Mouse (Mus musculus) yolk sac, embryonic 10.5 days (tissue): Measurements from ENCODE around the gene Rpl29.
A peak's percentile ranks its signal among the peaks of the same experiment; 100 is the strongest.

Experiments used
- DNase-seq: peaks from one replicate; pipeline ENCODE4 v3.0.0-alpha.2; 2017; ENCODE audit warnings: low spot score

Gene Rpl29

DNA sequence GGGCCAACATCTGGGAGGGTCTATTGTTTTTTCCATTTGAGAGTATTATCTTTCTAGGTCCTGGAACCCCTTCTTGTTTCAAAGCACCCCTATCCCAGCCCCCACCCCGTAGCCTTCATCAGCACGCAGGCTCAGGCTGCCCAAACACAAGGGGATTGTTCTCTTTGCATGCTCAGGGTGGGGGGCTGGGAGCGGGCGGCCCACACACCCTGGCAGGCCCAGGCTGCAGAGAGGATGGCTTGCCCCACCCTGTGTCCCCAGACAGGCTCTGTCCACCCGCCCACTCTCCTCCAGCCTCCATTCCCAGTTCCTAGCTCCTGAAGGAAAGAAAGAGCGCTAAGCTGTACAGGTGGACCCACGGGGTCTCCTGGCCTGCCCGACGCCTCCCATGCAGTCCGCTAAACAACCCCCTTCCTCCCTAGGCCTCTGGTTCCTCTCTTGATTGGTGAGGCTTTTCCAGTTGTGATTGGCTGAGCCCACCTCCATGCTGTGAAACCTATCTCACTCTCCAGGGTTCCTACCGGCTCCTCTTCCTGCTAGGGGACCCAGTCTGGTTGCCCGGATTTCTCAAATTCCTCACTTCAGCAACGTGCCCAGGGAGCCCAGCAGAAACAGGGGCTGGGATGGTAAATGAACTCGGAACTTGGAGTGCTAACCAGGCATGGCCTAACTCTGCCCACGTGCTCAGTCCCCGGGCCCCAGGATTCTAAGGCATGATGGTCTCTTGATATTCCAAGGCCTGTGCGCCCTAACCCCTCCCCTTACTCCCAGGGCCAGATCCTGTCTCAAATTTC is 25.8 kb downstream of the Rpl29 start:
- DNase-seq = peak; percentile 58

DNA sequence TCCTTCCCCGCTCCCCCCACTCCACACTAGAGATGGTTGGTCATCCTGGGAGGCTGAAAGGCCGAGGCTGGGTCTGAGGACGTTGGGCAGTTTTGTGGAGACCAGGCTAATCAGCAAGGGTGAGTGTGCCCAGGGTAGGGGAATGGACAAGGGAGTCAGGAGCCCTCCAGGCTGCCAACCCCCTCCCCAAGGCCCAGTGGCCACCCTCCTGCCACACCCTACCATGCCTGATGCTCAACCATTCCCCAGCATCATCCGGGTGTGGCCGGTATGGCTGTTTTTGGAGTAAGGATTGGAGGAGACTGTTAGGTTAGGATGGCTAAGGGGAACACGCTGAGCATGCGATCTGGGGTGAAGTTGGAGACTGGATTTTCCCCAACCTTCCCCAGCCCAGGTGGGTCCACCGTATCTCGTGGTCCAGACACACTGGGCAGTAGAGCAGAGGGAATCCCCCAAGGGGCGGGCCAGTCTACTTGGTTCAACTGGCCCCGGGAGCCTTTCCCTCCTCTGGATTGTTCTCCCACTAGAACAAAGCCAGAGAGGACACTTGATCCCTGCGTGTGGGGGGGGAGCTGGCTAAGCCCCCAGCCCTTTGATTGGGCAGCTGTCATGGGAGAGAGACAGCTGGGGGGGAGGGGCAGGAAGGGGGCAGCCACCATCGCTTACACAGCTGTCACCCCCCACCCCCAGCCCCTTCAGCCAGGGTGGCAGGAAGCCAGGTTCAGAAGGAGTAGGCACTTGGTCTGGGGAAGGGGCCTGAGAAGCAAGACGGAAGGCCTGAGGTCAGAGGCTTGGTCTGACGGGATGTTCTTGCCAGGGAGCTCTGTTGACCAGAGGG is 27.3 kb downstream of the Rpl29 start:
- no peak for DNase-seq

DNA sequence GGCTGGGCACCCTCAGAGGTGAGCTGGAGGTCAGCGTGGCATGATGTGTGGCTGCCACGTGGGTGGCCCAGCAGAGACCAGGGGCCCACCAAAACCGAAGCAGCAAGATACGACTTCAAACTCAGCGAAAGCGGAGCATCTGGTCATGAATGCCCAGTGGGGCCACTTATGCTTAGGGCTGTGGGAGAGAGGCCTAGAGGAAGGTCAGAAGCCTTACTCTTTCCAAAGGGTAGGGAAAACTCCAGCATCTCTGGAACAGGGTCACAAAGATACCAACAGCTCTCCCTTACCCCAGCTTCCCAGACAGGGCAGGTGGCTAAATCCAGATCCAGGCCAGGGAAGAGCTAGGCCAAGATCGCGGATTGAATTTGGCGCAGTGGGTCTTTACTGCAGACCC is 27.9 kb downstream of the Rpl29 start:
- no peak for DNase-seq

DNA sequence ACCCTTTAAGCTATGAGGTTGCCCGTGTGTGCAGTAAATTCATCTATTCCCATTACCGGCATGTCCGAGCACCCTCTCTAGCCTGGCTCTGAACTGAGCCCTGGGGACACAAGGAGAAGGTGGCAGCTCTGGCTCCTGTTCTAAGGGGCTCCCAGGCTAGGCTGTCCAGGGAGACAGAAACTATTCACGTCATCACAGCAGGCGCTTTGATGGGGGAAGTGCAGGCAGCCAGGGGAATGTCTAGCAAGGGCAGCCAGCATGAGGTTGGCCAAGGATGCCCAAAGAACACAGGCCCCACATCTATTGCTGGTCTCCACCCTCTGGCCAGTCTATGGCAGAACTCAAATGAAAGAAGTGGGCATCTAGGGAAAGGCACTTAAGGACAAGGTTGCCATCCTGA is 28.7 kb downstream of the Rpl29 start:
- DNase-seq = no peak

DNA sequence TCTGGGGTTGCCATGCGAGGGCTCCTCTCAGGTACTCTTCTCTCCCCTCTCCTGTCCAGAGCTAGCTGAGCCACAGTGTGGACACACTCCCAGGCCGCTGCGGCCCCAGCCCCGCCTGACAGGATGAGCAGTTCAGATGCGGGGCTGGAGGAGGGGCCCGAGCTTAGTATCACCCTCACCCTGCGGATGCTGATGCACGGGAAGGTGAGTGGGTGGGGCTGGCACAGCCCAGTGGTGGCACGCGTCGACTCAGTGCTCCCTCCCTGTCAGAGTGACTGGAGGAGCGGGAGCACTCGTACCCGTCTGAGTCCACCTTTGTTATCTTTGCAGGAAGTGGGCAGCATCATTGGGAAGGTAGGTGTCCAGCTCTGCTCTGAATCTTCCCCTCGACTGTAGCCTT is 30.7 kb downstream of the Rpl29 start:
- DNase-seq = no peak

DNA sequence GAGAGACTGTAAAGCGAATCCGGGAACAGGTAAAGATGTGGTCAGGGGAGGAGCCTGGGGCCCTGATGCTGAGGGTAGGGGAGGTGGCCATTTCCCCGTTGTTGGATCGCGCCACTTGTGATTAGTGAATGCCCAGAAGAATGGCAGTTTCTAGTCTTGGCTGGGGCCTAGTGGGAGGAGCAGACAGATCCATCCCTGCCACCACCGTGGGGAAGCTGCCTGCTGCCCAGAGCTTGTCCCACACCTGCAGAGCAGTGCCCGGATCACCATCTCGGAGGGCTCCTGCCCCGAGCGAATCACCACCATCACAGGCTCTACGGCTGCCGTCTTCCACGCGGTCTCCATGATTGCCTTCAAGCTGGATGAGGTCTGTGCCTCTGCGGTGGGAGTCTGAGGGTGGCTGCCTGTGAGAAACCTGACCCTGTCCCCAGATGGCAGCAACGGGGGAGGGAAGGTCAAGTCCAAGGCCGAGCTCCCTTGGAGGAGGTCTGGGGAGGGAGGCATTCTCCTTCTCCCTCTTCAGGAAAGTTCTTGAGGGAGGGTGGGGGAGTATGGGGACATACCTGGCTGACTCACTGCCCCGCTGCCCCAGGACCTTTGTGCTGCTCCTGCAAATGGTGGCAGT is 31.3 kb downstream of the Rpl29 start:
- no peak for DNase-seq

DNA sequence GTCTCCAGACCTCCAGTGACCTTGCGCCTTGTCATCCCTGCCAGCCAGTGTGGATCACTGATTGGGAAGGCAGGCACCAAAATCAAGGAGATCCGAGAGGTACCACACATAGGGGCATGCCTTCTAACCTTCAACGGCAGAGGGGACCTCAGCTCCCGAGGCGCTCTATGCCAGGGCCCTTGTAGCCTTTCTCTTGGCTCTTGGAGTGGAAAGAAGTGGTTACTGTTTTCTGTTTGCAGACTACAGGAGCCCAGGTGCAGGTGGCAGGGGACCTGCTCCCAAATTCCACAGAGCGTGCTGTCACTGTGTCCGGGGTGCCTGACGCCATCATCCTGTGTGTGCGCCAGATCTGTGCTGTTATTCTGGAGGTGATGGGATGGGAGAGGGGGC is 31.8 kb downstream of the Rpl29 start:
- no peak for DNase-seq

DNA sequence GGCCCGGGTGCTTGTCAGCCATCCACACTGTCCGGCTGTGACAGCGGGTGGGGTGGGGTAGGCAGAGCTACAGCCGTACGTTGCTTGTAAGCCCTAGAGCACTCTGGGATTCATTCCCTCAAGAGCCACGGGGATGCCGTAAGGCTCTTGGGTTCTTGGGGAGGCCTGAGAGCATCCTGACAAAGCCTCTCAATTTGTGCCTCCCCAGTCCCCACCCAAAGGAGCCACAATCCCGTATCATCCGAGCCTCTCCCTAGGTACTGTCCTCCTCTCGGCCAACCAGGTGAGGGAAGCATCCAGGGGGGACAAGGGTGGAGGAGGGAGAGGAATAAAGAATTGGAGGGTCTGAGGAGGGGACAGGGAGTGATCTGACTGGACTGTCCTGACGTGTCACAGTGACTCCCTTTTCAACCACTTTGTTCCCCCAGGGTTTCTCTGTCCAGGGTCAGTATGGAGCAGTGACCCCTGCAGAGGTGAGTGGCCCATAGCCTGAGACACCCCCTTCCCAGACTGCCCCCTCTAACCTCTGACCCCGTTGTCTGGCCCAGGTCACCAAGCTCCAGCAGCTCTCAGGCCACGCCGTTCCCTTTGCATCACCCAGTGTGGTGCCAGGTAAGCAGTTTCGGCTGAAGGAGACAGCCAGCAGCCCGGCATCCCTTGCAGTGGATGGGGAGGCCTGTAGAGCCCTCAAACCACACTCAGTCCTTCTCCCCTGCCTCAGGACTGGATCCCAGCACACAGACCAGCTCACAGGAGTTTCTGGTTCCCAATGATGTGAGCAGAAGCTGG is 32.6 kb downstream of the Rpl29 start:
- no peak for DNase-seq

DNA sequence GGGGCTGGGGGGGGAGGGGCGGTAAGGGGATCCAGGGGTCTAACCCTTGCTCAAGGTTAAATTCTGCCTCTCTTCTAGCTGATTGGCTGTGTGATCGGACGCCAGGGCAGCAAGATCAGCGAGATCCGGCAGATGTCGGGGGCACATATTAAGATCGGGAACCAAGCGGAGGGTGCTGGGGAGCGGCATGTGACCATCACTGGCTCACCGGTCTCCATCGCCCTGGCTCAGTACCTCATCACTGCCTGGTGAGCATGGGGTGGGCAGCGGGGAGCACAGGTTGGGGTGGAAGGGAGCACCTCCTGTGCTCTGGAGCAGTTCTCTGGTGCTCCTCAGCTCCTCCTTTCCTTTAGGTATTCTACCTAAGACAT is 33.2 kb downstream of the Rpl29 start:
- no peak for DNase-seq

DNA sequence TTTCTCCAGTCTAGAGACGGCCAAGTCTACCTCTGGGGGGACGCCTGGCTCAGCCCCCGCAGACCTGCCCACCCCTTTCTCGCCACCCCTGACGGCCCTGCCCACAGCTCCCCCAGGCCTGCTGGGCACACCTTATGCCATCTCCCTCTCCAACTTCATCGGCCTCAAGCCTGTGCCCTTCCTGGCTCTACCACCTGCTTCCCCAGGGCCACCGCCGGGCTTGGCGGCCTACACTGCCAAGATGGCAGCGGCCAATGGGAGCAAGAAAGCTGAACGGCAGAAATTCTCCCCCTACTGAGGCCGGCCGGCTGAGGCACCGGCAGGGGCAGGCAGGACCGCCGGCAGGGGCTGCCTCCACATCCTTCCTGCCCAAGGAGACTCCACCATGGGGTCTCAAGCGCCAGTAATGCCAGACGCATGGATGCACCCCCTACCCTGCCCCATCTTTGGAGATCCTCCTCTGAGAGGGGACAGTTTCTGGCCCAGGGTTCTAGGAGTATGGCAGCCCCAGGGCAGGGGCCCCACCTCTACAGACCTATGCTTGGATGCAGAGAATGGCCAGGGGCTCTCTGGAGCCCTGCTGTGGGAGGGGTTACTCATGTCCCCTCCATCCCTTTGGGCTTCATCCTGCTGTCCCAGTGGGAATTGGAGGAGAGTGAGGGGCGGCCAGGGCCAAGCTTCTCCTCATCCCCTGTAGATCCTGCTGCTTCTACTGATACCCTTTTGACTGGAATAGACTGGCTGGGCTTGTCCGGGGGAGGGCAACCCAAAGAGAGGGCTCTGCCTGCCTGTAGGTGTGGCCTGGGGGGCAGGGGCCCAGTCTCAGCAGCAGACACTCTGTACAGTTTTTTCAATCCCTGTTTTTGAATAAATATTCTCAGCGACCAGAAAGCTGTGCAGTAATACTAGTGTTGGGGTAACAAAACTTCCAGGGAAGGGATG is 34.1 kb downstream of the Rpl29 start:
- no peak for DNase-seq

DNA sequence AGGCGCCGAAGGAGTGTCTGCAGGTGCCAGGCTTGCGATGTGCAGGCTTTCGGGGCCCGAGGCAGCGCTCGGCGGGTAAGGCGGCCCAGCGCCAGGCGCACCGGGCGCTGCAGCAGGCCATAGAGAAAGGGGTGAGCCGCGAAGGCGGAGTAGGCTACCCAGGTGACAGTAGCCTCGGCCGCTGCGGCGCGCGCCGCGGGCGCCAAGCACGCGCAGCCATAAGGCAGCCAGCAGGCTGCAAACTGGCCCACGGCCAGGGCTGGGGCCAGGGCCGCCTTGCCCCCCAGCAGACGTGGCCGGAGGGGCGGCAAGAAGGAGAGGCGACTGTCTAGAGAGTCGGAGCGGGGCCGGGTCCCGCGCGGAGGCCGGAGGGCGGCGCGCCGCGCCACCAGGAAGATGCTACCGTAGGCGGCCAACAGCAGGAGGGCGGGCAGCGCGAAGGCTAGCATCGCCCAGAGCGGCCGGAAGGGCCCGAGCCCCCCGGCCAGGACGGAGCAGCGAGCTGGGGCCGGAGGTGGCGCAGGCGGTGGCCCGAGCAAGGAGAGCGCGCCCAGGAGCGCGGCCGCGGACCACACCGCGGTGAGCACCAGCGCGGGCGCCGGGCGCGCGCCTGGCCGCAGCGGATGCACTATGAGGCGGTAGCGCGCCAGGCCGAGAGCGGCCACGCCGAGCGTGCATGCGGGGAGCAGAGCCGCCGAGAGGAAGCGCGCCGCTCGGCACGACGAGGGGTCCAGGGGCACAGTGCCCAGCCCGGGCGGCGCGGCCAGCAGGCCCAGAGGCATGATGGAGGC is 35.7 kb downstream of the Rpl29 start:
- peak; percentile 49 for DNase-seq

DNA sequence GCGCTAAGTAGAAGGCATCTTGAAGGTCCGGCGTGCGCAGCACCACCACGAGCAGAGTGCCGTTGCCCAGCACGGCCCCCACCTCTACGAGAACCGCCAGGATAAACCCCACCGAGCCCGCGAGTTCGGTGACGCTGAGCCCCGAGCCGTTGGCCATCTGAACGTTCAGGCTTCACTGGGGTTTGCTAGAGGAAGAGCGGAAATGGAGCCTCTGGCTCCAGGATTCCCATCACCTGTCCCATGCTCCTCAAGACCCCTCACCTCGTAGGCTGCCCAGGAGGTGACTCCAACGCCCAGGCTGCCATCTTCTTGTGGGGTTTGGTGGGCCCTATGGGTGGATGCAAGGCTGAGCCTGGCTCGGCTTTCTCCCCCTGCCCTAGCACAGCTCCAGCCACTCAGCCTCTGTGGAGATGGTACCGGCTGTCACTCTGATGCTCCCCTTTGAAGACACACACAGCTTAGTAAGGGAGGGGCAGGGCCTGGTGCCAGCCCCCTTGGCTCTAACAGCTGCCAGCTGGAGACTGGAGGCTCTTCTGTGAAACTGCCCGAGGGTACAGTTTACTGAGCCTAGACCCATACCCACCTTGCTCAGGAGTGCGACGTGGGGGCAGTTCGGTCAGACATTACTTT is 36.4 kb downstream of the Rpl29 start, which contains the start of gene Gpr62:
Gene Gpr62, minus strand, starts transcription at position 368 of the 630 bp plus-strand sequence.
- no peak for DNase-seq

DNA sequence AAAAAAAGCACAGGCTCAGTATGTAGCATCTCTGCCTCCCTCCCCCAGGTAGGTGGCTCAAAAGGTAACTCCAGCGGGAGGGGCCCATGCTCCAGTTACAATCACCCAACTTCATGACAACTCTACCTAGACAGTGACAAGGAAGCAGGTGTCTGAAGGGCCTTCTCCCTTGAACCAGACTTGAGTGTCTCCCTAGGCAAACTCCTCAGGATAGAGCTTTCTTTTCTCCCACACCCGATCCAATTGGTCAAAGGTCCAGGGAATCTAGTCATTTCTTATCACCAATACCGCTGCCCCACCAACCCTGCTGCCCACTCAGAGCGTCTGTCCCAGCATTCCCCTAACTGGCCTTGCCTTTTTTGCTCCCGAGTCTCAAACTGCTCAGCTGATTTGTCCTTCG is 37.5 kb downstream of the Rpl29 start:
- DNase-seq = no peak

DNA sequence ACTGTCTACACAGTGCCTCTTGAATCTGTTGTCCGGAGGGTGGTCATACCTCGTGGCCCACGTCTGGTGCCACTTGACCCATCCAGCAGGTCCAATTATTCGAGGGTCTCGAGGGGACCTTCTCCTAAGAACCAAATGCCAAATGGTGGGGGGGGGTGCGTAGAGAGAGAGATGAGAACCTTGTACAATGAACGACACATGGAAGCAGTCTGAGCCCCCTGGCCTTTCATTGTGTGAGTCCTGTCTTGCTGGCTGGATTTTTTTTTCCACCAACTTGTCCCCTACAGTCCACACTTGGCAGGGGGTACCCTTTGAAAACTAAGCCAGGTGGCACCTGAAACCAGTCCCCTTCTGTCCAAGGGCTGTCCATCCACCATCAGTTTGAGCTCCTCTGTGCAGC is 38.5 kb downstream of the Rpl29 start:
- DNase-seq = no peak

DNA sequence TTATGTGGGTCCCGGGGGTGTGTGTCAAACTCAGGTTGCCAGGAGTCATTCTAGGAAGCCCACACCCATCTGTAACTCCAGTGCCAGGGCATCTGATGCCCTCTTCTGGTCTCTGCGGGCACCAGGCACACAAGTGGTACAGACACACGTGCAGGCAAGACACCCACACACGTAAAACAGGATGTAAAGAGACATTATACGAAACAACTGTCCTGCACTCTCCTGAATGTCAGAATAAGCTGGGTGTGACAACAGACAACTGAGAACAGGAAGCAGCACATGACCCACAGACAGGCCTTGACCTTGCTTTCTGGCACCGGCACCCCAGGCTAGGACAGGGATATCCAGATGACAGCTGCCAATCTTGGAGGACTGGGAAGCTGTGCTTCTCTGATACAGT is 40.1 kb downstream of the Rpl29 start:
- DNase-seq = no peak

DNA sequence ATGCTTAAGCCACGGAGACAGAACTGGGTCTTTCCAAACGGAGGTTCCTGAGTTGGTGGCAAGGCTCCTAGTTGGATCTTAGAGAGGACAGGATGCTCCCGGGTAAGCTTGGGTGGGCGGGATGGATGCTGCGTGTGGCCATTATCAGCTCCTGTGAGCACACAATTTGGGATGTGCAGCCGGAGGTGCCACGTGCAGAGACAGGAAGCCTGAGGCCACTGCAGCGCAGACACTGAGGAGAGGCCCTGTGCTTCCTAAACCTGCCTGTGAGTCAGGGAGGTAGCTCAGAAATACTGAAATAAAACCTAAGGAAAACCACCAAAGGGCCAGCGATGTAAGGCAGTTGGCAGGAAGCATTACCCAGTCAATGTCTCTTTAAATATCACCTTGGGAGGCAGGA is 40.5 kb downstream of the Rpl29 start:
- no peak for DNase-seq

DNA sequence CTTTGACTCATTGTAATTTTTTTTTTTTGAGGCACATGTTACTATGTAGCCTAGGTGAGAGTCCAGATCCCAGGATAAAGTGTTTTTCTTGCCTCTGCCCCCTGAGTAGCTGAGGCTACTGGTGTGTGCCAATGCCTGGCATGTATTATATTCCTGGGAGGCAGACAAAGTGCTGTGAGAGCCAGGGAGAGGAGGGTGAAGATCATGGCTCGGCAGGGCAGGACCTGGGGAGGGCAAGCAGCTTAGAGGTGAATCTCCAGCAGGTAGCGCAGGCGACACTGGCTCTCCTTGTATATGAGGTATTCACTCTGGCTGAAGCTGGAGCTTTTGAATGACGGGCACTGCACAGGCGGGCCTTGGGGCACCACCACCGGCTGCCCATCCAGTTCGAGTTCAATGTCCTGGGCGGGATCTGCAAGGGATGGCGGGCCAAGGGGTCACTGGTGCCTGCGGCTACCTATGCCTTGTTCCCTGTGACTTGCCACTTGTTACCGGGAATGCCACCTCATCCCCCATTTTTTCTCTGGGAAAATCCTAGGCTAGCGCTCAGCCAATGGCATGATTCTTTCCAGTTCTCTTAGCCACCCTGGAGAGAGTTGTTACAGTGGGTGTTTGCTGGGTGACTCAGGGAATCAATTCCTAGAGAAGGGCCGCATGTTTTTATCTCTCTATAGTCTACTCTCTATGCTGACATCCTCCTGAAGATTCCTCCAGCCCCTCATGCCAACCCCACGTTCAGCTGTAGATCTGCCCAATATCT is 41.9 kb downstream of the Rpl29 start:
- no peak for DNase-seq

DNA sequence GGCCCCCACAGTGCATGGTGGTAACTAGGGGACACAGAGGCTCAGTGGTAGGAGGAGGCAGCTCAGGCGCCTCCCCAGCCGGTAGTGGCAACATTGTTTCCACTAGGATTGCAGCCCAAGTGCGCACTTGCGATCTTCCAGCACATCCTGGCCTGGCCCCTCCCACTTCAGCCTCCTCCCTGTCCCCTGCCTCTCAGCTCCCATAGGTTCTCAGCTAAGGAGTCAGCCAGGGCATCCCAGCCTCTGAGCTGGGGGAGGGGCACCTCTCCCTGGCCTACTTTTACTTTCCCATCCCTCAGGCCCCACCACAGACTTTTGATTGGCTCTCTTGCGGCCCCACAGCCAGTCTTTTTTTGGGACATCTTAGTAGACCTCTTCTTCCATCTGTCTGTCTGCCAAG is 42.6 kb downstream of the Rpl29 start:
- DNase-seq = peak; percentile 51

DNA sequence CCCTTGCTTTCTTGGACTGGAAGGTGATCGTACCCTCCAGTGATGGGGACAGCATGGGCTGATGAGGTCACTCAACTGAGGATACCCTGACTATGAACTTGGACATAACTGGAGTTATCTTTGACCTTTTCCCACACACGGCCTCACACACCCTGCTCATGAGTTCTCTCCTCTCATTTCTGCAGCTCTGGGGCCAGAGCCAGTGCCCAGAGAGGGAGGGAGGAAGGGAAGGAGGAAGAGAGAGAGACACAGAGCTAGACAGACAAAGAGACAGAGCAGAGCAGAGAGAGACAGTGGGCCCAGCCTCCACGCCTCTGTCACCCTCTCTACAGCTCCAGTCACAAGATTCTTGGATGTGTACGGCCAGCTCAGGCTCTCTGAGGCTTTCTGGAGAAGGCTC is 43.1 kb downstream of the Rpl29 start:
- DNase-seq = no peak
